Mouse (Mus musculus): ENCODE data around the gene Dpy19l1.

Gene Dpy19l1

GRCm38 (mm10) chr9:24472514-24472913 lies 30.4 kb downstream of the Dpy19l1 start:
- no peak for DNase-seq (ENCODE audit: low spot score in 2 of 2)

GRCm38 (mm10) chr9:24470166-24470565 lies 32.8 kb downstream of the Dpy19l1 start:
- no peak for DNase-seq (ENCODE audit: low spot score in 2 of 2)

- no peak for DNase-seq (ENCODE audit: low spot score in 2 of 2)
Observed at GRCm38 (mm10) chr9:24467186-24467585, 35.8 kb downstream of the Dpy19l1 start.

- no peak for DNase-seq (ENCODE audit: low spot score in 2 of 2)
Observed at GRCm38 (mm10) chr9:24466649-24467048, 36.3 kb downstream of the Dpy19l1 start.

GRCm38 (mm10) chr9:24461379-24461961 lies 41.5 kb downstream of the Dpy19l1 start:
- no peak for DNase-seq (ENCODE audit: low spot score in 2 of 2)

DNA sequence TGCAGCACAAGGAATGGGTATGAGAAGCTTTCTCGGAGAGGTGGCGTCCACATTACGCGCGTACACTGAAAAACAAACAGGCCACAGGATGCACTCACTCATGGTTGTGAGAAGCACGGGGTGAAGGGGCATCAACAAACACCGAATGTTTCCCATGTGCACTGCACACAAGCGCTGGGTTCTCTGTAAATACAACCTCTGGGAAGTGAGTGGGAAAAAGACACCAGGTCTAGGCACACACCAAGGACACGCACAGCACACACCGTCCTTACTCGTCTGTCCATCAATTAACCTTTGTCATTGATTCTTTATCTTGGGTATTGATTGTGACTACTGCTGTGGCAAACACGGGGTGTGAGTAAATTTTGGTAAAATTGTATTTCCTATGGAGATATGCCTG lies 49.1 kb downstream of the Dpy19l1 start:
- no peak for DNase-seq (ENCODE audit: low spot score in 2 of 2)

- DNase-seq (ENCODE audit: low spot score in 2 of 2) = no peak
Observed at GRCm38 (mm10) chr9:24450976-24451375, 52.0 kb downstream of the Dpy19l1 start.

- no peak for DNase-seq (ENCODE audit: low spot score in 2 of 2)
Observed at GRCm38 (mm10) chr9:24450524-24450923, 52.4 kb downstream of the Dpy19l1 start.

- DNase-seq (ENCODE audit: low spot score in 2 of 2) = no peak
Observed at GRCm38 (mm10) chr9:24434901-24435300, 68.0 kb downstream of the Dpy19l1 start.

DNA sequence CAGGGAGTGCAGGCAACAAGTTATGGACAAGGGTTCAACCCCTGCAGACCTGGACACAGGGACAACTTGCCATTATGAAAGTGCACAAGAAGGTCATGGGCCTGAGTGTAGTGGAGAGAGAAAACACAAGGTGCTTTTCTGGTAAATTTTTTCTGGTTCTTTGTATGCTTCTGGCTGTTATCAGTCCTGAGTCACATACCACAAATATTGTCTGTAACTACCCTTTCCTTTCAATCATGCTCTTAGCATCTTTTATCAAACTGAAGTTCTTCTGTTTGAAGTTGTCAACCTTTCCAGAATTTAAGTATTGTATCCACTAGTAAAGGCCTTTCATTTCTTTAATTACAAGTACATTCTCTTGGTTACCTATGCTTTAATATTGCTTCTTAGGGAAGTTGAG lies 73.2 kb downstream of the Dpy19l1 start:
- DNase-seq (ENCODE audit: low spot score in 2 of 2) = no peak

DNA sequence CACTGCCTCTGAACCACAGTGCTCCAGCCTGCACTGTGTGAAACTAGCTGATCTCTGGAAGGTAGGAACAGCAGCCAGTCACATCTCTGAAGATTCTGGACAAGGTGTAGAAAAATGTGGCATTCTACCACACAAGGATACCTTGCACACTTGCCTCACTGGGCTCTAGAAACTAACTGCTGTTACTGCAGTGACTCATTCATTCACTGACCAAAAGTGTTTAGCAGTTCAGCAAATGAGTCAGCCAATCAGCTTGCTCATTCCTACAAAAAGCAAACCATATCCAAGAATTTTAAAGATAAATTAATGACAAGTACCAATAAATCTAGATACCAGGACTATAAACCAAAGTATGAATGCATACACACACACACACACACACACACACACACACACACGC lies 77.3 kb downstream of the Dpy19l1 start:
- no peak for DNase-seq (ENCODE audit: low spot score in 2 of 2)

- no peak for DNase-seq (ENCODE audit: low spot score in 2 of 2)
Observed at GRCm38 (mm10) chr9:24423241-24423640, 79.7 kb downstream of the Dpy19l1 start.

DNA sequence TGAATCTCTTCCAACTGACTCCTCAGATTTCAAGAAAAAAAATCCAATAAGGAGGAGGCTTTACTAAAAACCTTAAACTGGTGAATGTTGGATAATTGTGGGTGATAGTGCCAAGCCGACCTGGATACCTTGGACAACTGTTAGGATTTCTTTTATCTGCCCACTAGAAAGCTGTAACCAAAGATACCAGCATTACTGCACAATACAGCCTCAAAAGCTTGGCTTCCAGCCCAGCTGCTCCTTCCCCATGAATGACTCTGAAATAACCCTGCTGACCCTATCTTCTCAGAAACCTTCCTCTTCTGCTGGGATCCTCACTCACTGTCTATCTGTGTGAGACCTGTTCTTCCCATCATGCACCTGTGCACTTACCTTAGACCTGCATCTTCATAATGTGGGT lies 81.1 kb downstream of the Dpy19l1 start:
- DNase-seq (ENCODE audit: low spot score in 2 of 2) = no peak

- DNase-seq (ENCODE audit: low spot score in 2 of 2) = no peak
Observed at GRCm38 (mm10) chr9:24421221-24421620, 81.7 kb downstream of the Dpy19l1 start.

- no peak for DNase-seq (ENCODE audit: low spot score in 2 of 2)
Observed at GRCm38 (mm10) chr9:24420144-24420543, 82.8 kb downstream of the Dpy19l1 start.

DNA sequence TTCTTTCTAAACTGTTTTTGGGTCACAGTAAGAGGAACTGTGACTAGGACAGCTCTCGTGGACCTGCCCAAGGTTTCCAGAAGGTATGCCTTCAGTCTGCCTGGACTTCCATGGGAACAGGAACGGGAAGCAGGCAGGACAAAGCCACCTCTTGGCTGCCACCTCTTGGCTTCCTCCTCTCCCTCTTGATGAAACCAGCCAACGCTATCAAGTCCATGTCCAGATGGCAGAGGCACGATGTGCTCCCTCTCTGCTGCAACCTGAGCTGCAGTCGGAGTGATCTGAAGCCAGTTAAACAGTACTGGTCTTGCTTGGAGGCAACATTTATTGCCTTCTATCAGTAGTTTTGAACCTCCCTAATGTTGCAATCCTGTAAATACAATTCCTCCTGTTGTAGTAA lies 84.7 kb downstream of the Dpy19l1 start:
- DNase-seq (ENCODE audit: low spot score in 2 of 2) = no peak

- DNase-seq (ENCODE audit: low spot score in 2 of 2) = no peak
Observed at GRCm38 (mm10) chr9:24411483-24411882, 91.5 kb downstream of the Dpy19l1 start.

DNA sequence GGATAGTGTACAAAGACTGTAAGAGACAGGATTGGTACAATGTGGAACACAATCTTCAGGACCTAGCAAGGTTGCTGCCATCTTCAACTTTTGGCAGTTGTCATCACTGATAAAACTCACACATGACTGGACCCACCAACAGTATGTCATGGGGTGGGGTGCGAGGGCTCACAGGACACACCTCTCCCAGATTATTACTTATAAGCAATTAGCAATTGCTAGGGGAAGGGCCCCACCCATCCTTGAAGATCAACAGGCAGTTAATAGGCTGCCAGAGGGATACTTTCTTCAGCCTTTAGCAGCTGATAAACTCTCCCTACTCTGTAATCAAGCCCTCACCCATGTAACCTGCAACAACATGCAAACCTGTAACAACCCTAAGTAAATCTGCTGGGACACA lies 92.5 kb downstream of the Dpy19l1 start:
- no peak for DNase-seq (ENCODE audit: low spot score in 2 of 2)

GRCm38 (mm10) chr9:24407992-24408391 lies 94.9 kb downstream of the Dpy19l1 start:
- no peak for DNase-seq (ENCODE audit: low spot score in 2 of 2)

DNA sequence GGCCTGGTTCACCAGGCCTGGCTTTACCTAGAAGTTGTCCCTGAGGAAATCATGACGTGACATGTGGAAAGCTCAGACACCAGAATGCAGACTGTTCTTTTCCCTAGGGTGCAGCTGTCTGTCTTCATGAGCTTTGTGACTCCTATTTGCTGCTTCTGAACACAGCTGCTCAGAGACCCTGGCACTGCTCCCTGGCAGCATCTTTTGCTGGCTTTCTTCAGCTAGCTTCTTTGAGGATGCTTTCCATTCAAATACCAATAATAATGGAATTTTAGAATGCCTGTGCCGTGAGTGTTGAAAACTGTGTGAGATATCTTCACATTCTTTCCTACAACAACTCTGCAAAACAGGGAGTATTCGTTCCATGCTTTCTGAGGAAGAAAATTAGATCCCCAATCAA lies 108.8 kb downstream of the Dpy19l1 start:
- no peak for DNase-seq (ENCODE audit: low spot score in 2 of 2)

DNA sequence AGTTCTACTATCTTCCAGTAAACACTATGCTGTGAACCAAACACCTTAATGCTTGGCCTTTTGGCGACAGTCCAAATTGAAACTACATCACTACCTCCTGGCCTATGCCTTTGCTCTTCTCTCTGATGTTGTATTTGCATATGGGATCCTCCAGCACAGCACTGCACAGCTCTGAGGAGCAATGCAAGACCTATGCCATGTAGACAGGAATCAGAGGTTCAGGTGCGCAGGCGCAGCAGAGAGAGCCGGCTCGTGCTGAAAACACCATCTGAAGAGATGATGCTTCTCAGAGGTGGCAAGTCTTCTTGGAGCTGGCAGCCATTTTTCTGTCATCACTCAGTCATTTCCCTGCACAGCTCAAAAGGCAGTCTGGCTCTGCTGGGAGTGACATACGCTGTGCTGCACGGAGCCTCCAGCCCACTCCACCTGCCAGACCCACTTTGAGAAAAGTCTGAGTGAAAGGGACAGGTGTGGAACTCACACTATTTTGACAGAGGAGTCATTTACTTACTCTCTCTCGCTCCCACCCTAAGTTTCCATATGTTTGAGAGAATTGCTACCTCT lies 112.1 kb downstream of the Dpy19l1 start:
- peak in 1 of 2 experiments; percentile 15 for DNase-seq (ENCODE audit: low spot score in 2 of 2)

DNA sequence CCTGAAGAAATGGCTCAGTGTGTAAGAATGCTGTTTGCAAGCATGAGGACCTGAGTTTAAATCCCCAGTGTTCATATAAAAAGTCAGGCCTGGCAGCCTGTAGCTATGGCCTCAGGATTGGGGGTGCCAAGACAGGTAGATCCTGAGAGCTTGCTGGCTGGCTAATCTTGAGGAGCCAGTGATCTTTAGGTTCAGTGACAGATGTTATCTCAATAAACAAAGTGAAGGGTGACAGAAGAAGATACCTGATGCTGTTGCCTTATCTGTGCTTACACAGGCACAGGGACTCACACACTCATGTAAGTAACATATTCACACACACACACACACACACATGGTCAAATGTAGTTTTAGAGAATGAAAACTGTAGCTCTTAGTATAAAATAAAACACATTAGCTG lies 115.7 kb downstream of the Dpy19l1 start:
- no peak for DNase-seq (ENCODE audit: low spot score in 2 of 2)

DNA sequence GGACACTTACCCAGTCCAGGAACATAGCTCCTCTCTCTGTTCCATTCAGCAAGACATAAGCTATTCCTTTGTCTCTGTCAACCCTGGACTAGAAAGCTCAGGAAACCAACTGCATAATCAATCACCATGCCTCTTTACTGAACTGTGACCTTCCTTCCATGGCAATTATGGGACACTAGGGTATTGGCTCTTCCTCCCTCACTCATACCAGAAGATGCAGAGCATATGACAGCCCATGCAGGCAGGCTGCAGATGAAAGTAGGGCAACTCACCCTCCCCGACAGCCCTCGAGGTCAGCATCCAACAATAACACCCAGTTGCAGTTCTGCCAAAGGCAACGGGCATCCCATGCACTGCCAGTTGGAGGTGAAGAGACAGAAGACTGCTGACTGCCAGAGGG lies 123.6 kb downstream of the Dpy19l1 start:
- no peak for DNase-seq (ENCODE audit: low spot score in 2 of 2)

DNA sequence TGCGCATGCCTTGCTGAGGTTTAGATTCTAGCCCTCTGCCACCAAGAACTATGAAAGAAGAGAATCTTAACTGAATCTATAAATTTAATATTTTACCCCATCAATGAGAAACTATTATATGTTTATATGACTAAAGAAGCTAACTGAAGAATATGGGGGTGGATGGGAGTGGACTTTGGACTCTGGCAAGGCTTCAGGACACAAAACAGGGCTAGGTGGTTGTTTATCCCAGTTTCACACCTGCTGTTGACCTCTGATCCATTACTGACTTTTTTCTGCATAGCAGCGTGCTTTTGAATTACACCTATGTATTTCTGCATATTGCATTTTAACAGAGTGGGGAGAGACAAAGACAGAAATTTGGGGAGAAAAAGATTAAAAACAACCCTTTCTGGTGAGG lies 124.1 kb downstream of the Dpy19l1 start:
- DNase-seq (ENCODE audit: low spot score in 2 of 2) = no peak

Measured in frontal cortex, postnatal 10 days (tissue).